ENCODE assay signal across 31 mouse cellular contexts in the genomic region with DNA sequence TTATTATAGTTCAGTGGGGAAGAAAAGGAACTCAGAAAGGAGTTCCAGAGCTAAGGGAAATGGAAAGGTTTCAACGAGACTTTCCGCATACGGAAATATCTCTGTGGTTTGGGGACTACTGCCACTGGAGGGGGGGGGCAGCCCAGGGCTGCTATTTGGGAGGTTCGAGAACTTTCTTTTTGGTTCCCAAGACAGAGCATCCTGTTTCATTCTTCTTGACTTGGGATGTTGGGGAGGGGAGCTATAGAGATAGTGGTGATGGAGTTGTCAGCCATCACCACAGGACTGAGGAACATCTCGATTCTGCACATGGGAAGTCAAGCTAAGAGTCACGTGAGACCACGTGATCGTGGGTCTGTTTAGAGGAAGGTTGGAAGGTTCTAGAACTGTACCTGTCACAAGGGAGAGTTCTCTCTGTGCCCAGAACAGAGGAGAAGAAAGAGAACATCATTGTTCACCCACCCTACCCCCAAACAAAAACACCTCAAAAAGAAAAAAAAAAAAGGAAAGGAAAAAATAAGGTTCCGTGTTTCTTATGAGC.
DNase-seq lines count a peak whose midpoint lies in the region; ATAC-seq lines count a peak whose summit lies in the region.
"Had no signal": no experiment of that assay in that cellular context is flagged by ENCODE, and none has a peak within 500 bp of the region (broad histone marks: within the 10 kb centered on the region; RNA-seq: fewer than 3 reads in every experiment).

No protein-coding gene starts in this region.

- no peaks in the 10 kb centered on the region for H3K9me3 ChIP-seq in intestine, embryonic 16.5 days (ENCODE audit: control insufficient read depth, low read length)
- H3K9me3 ChIP-seq in hindbrain, embryonic 14.5 days (ENCODE audit: control insufficient read depth, low read length), result no peaks in the 10 kb centered on the region
- H3K9me3 ChIP-seq: embryonic facial prominence, embryonic 10.5 days; embryonic facial prominence, embryonic 15.5 days; forebrain, embryonic 12.5 days; heart, embryonic 10.5 days; hindbrain, embryonic 13.5 days; liver, embryonic 13.5 days; midbrain, embryonic 10.5 days; neural tube, embryonic 12.5 days; stomach, embryonic 15.5 days had no signal

- peaks cover 4% of the 10 kb centered on the region for H3K4me1 ChIP-seq in intestine, embryonic 16.5 days (ENCODE audit: control insufficient read depth, insufficient read depth, low read length)
- peaks cover 6% of the 10 kb centered on the region; the same call in 1 of the 2 replicates for H3K4me1 ChIP-seq in hindbrain, embryonic 14.5 days (replicated peaks; ENCODE audit: control insufficient read depth, insufficient read depth, low read length)
- H3K4me1 ChIP-seq: midbrain, embryonic 10.5 days; neural tube, embryonic 12.5 days; stomach, embryonic 15.5 days had no signal

- no peaks in the 10 kb centered on the region; the same call in 1 of the 2 replicates for H3K27me3 ChIP-seq in intestine, embryonic 16.5 days (replicated peaks; ENCODE audit: control insufficient read depth, insufficient read depth, low read length)
- no peaks in the 10 kb centered on the region for H3K27me3 ChIP-seq in hindbrain, embryonic 14.5 days (ENCODE audit: control insufficient read depth, insufficient read depth, low read length)
- H3K27me3 ChIP-seq: embryonic facial prominence, embryonic 15.5 days; forebrain, embryonic 12.5 days; hindbrain, embryonic 13.5 days; liver, embryonic 13.5 days; neural tube, embryonic 12.5 days; stomach, embryonic 15.5 days had no signal

- WGBS in intestine, embryonic 16.5 days, result 80% methylated on average over 9 of the region's 9 CpGs
- WGBS in hindbrain, embryonic 14.5 days, result 91% methylated on average over 9 of the region's 9 CpGs

- ATAC-seq in activated CD4-positive, CD25-positive, alpha-beta regulatory T cell, adult 4 months, result peak; percentile 5
- no peak for ATAC-seq in intestine, embryonic 16.5 days
- no peak for ATAC-seq in hindbrain, embryonic 14.5 days (ENCODE audit: low FRiP score)
- ATAC-seq: forebrain, postnatal 0 days; midbrain, embryonic 16.5 days had no signal

- intact Hi-C loops in heart, postnatal 25 days (cut with DNase I), result no loop called here

- H3K9ac ChIP-seq in intestine, embryonic 16.5 days (ENCODE audit: low read depth, low read length), result no peak overlapping the region
- H3K9ac ChIP-seq in hindbrain, embryonic 14.5 days, result no peak overlapping the region
- H3K9ac ChIP-seq: embryonic facial prominence, embryonic 15.5 days; forebrain, embryonic 12.5 days; forebrain, postnatal 0 days; hindbrain, embryonic 13.5 days; liver, embryonic 13.5 days; neural tube, embryonic 12.5 days; stomach, embryonic 15.5 days had no signal

- H3K36me3 ChIP-seq in intestine, embryonic 16.5 days (ENCODE audit: control insufficient read depth, insufficient read depth, low read length), result no peaks in the 10 kb centered on the region
- H3K36me3 ChIP-seq in hindbrain, embryonic 14.5 days (replicated peaks; ENCODE audit: control insufficient read depth, insufficient read depth), result no peaks in the 10 kb centered on the region
- H3K36me3 ChIP-seq: embryonic facial prominence, embryonic 10.5 days; embryonic facial prominence, embryonic 15.5 days; forebrain, embryonic 12.5 days; G1E; heart, embryonic 10.5 days; hindbrain, embryonic 13.5 days; liver, embryonic 13.5 days; midbrain, embryonic 10.5 days; neural tube, embryonic 12.5 days; stomach, embryonic 15.5 days had no signal

- H3K4me3 ChIP-seq in intestine, embryonic 16.5 days (ENCODE audit: low read length), result no peak overlapping the region
- H3K4me3 ChIP-seq in hindbrain, embryonic 14.5 days (replicated peaks; ENCODE audit: low read length), result no peak overlapping the region
- H3K4me3 ChIP-seq: embryonic facial prominence, embryonic 10.5 days; embryonic facial prominence, embryonic 15.5 days; forebrain, embryonic 12.5 days; heart, embryonic 10.5 days; hindbrain, embryonic 13.5 days; liver, embryonic 13.5 days; midbrain, embryonic 10.5 days; neural tube, embryonic 12.5 days; stomach, embryonic 15.5 days had no signal

- DNase-seq in heart, adult 11 months, result peak; percentile 51
- DNase-seq in heart, postnatal 25 days (ENCODE audit: low spot score), result no peak
- peak; percentile 52 for DNase-seq in CD4-positive helper T cell, adult 2 months (ENCODE audit: low read depth, low spot score)
- DNase-seq in naive thymus-derived CD4-positive, alpha-beta T cell, adult 2 months (ENCODE audit: low read depth), result peak; percentile 52
- DNase-seq in embryo, embryonic 10.5 days (ENCODE audit: low spot score), result no peak
- DNase-seq in hindbrain, embryonic 14.5 days (ENCODE audit: low spot score), result no peak
- DNase-seq: adrenal gland, postnatal 25 days; cerebellum, adult 2 months; cerebellum, postnatal 14 days; forebrain, postnatal 0 days; heart, postnatal 4 days; kidney, adult 8-10 months; kidney, postnatal 4 days; left cerebral cortex, postnatal 4 days; liver, embryonic 13.5 days; lung, adult 2 months; lung, postnatal 10 days had no signal

- no peak overlapping the region for H3K27ac ChIP-seq in intestine, embryonic 16.5 days (ENCODE audit: low read length)
- H3K27ac ChIP-seq in hindbrain, embryonic 14.5 days, result no peak overlapping the region
- H3K27ac ChIP-seq: embryonic facial prominence, embryonic 10.5 days; embryonic facial prominence, embryonic 15.5 days; forebrain, embryonic 12.5 days; heart, embryonic 10.5 days; hindbrain, embryonic 13.5 days; kidney, postnatal 0 days; liver, embryonic 13.5 days; macrophage; midbrain, embryonic 10.5 days; neural tube, embryonic 12.5 days; stomach, embryonic 15.5 days had no signal

- H3K4me2 ChIP-seq in intestine, embryonic 16.5 days (ENCODE audit: low read depth, low read length), result no peak overlapping the region
- H3K4me2 ChIP-seq in hindbrain, embryonic 14.5 days (replicated peaks), result no peak overlapping the region
- H3K4me2 ChIP-seq: embryonic facial prominence, embryonic 15.5 days; forebrain, embryonic 12.5 days; hindbrain, embryonic 13.5 days; liver, embryonic 13.5 days; neural tube, embryonic 12.5 days; stomach, embryonic 15.5 days had no signal

Comparison
In these comparisons a context has a peak if more than half of its experiments do, and no peak if none do; other contexts are left out.
1. DNase-seq: peak in heart, adult 11 months (single experiment), CD4-positive helper T cell, adult 2 months (single experiment) and naive thymus-derived CD4-positive, alpha-beta T cell, adult 2 months (single experiment); none in heart, postnatal 25 days (single experiment), embryo, embryonic 10.5 days (single experiment) and hindbrain, embryonic 14.5 days (single experiment).